Mouse (Mus musculus) liver, postnatal 0 days (tissue): ENCODE results near the gene Pgs1. TPM values are rescaled to one million over a fixed set of nuclear protein-coding genes. Genes with fewer than 3 reads are reported as not detected.

Experiments
- ATAC-seq: fragments of 200-750 bp; cut with Nextera tagmentation; 2 replicates; pipeline ENCODE4 v1.8.0; 2017; ENCODE audit warnings: mild to moderate bottlenecking, moderate library complexity
- DNase-seq: peaks from one replicate; pipeline ENCODE4 v3.0.0-alpha.2; 2016
- H3K27ac ChIP-seq: fragments of 300-500 bp; sonication (generic); 2 replicates; pipeline ENCODE4 v1.5.1; 2014; ENCODE audit warnings: antibody characterized with exemption, moderate library complexity, mild to moderate bottlenecking, low read depth
- H3K27me3 ChIP-seq: fragments of 300-500 bp; sonication (generic); 2 replicates; pipeline ENCODE4 v1.6.1; 2014; ENCODE audit warnings: low read length, control low read depth, mixed read lengths; ENCODE audit not compliant: insufficient read depth
- H3K36me3 ChIP-seq: fragments of 300-500 bp; sonication (generic); replicated peaks from 2 replicates; pipeline ENCODE4 v1.6.1; 2014; ENCODE audit warnings: mild to moderate bottlenecking, control low read depth, low read length, moderate library complexity, mixed read lengths; ENCODE audit not compliant: insufficient read depth
- H3K4me1 ChIP-seq: fragments of 300-500 bp; sonication (generic); 2 replicates; pipeline ENCODE4 v1.6.1; 2014; ENCODE audit warnings: antibody characterized with exemption, mild to moderate bottlenecking, control low read depth; ENCODE audit not compliant: insufficient read depth
- H3K4me2 ChIP-seq: fragments of 300-500 bp; sonication (generic); 2 replicates; pipeline ENCODE4 v1.6.1; 2014; ENCODE audit warnings: low read depth, mild to moderate bottlenecking, low read length, moderate library complexity, mixed read lengths
- H3K4me3 ChIP-seq: fragments of 300-500 bp; sonication (generic); 2 replicates; pipeline ENCODE4 v1.5.1; 2014; ENCODE audit warnings: low read depth, low read length
- H3K9ac ChIP-seq: fragments of 300-500 bp; sonication (generic); replicated peaks from 2 replicates; pipeline ENCODE4 v1.6.1; 2014; ENCODE audit warnings: mild to moderate bottlenecking, moderate library complexity
- H3K9me3 ChIP-seq: fragments of 300-500 bp; sonication (generic); 2 replicates; pipeline ENCODE4 v1.6.1; 2016; ENCODE audit warnings: mild to moderate bottlenecking, control low read depth, low read length, mixed read lengths
- CTCF ChIP-seq: sonication (generic); IDR thresholded peaks from 2 replicates; pipeline ENCODE4 v1.5.1; 2016; ENCODE audit warnings: antibody characterized with exemption, low read depth
- EP300 ChIP-seq: IDR thresholded peaks from 2 replicates; pipeline ENCODE4 v1.6.1; 2016; ENCODE audit warnings: antibody characterized with exemption, low read depth, mild to moderate bottlenecking
- WGBS: fragments of 180-500 bp; shearing (Covaris S2); extraction: QIAGEN DNeasy Blood & Tissue Kit; methylation state at CpG from one replicate; pipeline ENCODE4 v1.1.7; 2014; ENCODE audit not compliant: insufficient replicate concordance; 5-methylcytosine and 5-hydroxymethylcytosine counted together
- polyA plus RNA-seq: library from polyadenylated mRNA; unstranded; fragments of >200 nt; fragmentation: Nextera tagmentation; extraction: Ambion mirVana; gene quantifications from 2 replicates; pipeline ENCODE4 v1.2.1, GENCODE M21; 2015

Pgs1 gene
- polyA plus RNA-seq, 1 experiment from 2014 or later = 10.1 TPM

- H3K4me1 ChIP-seq = peaks cover 45% of the 10 kb centered on the region
- WGBS = 36% methylated on average over 5 of the region's 5 CpGs
Measured at GRCm38 (mm10) chr11:117973569-117973968, 12.5 kb upstream of the Pgs1 start.

GRCm38 (mm10) chr11:117974327-117975125 is 11.6 kb upstream of the Pgs1 start:
- H3K4me2 ChIP-seq = no peak overlapping the region
- no peak overlapping the region for H3K4me3 ChIP-seq
- WGBS = 21% methylated on average over 14 of the region's 14 CpGs
- DNase-seq = no peak
- H3K4me1 ChIP-seq = peaks cover 44% of the 10 kb centered on the region
- no peak for ATAC-seq
- H3K9ac ChIP-seq = no peak overlapping the region
- TF ChIP-seq CTCF = no peak
- no peak for TF ChIP-seq EP300
- H3K9me3 ChIP-seq = no peaks in the 10 kb centered on the region
- peak overlapping the region; percentile 49; the same call in 1 of the 2 replicates for H3K27ac ChIP-seq
- H3K36me3 ChIP-seq = no peaks in the 10 kb centered on the region
- 0 out of 2 replicates have a peak, but pooled peaks cover 3% of the 10 kb centered on the region for H3K27me3 ChIP-seq

More at GRCm38 (mm10) chr11:117973569-117973968, 12.5 kb upstream of the Pgs1 start:
- Histone ChIP-seq H3K36me3 (no peaks in the 10 kb centered on the region), H3K4me2 (no peak overlapping the region; the same call in 1 of the 2 replicates), H3K9ac (no peak overlapping the region), H3K27ac (no peak overlapping the region), H3K27me3 (0 out of 2 replicates have a peak, but pooled peaks cover 3% of the 10 kb centered on the region), H3K9me3 (no peaks in the 10 kb centered on the region), H3K4me3 (no peak overlapping the region)
- no peak for TF ChIP-seq EP300
- TF ChIP-seq CTCF = no peak
- DNase-seq (no peak), ATAC-seq (no peak)

GRCm38 (mm10) chr11:117975211-117975967 is 10.7 kb upstream of the Pgs1 start:
- DNase-seq = no peak

GRCm38 (mm10) chr11:117976081-117976582 is 10.0 kb upstream of the Pgs1 start:
- no peaks in the 10 kb centered on the region for H3K9me3 ChIP-seq
- WGBS = 24% methylated on average over 8 of the region's 8 CpGs
- no peak for TF ChIP-seq EP300
- no peak for TF ChIP-seq CTCF
- H3K4me2 ChIP-seq = 0 out of 2 replicates have a peak overlapping the region, but pooled peaks have one; percentile 7
- no peaks in the 10 kb centered on the region for H3K36me3 ChIP-seq
- DNase-seq = peak; percentile 64
- no peak overlapping the region for H3K4me3 ChIP-seq
- peak overlapping the region; percentile 29; the same call in 1 of the 2 replicates for H3K27ac ChIP-seq
- H3K4me1 ChIP-seq = peaks cover 31% of the 10 kb centered on the region
- H3K9ac ChIP-seq = no peak overlapping the region
- peak; percentile 46; the same call in 1 of the 2 replicates for ATAC-seq
- no peaks in the 10 kb centered on the region for H3K27me3 ChIP-seq

More at GRCm38 (mm10) chr11:117975211-117975967, 10.7 kb upstream of the Pgs1 start:
- TF ChIP-seq EP300 (no peak), CTCF (no peak)
- Histone ChIP-seq H3K9me3 (no peaks in the 10 kb centered on the region), H3K4me1 (peaks cover 36% of the 10 kb centered on the region), H3K4me3 (no peak overlapping the region), H3K36me3 (no peaks in the 10 kb centered on the region), H3K9ac (no peak overlapping the region), H3K4me2 (0 out of 2 replicates have a peak overlapping the region, but pooled peaks have one; percentile 7), H3K27ac (peak overlapping the region; percentile 49; the same call in 1 of the 2 replicates), H3K27me3 (0 out of 2 replicates have a peak, but pooled peaks cover 3% of the 10 kb centered on the region)
- no peak for ATAC-seq
- WGBS = 47% methylated on average over 18 of the region's 18 CpGs

GRCm38 (mm10) chr11:117977694-117978360 is 8.3 kb upstream of the Pgs1 start:
- H3K9me3 ChIP-seq = no peaks in the 10 kb centered on the region
- DNase-seq (no peak), ATAC-seq (no peak)
- no peak overlapping the region for H3K27ac ChIP-seq
- H3K4me3 ChIP-seq = no peak overlapping the region
- WGBS = 60% methylated on average over 4 of the region's 5 CpGs
- TF ChIP-seq EP300 (no peak), CTCF (no peak)
- no peaks in the 10 kb centered on the region for H3K27me3 ChIP-seq
- no peaks in the 10 kb centered on the region for H3K36me3 ChIP-seq
- peaks cover 30% of the 10 kb centered on the region for H3K4me1 ChIP-seq
- no peak overlapping the region for H3K4me2 ChIP-seq
- H3K9ac ChIP-seq = no peak overlapping the region
